Mouse (Mus musculus) 3T3-L1 (cell line): ENCODE measurements around the gene Irf3.
A peak's percentile ranks its signal among the peaks of the same experiment; 100 is the strongest.

Source experiments
- DNase-seq: peaks from one replicate; pipeline ENCODE4 v3.0.0-alpha.2; 2015; ENCODE audit warnings: low read depth, low spot score

Gene Irf3

GRCm38 (mm10) chr7:44997231-44997939 lies at the start of gene Irf3:
TSS of gene Irf3 (plus strand) at chr7:44997648.
- peak; percentile 97 for DNase-seq

GRCm38 (mm10) chr7:44949922-44950321 lies 47.5 kb upstream of the Irf3 start:
- no peak for DNase-seq

DNA sequence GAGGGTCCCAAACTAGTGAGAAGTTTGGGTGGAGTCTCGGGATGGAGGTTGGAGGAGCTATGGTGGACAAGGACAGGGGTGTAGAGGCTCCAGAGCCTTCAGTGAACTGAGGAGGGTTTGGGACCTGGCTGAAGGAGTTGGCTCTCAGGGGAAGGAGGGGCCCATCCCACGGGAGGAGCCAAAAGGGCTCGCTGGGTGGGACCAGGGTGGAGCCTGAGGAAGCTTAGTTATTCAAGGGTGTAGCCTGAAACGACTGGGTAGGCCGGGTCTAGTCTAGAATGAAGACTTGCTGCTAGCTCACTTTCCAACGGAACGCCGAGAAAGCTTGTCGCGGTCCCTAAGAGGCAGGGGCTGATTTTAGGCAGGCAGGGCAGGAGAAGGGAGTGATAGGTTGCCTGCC lies 45.5 kb upstream of the Irf3 start:
- peak; percentile 86 for DNase-seq

DNA sequence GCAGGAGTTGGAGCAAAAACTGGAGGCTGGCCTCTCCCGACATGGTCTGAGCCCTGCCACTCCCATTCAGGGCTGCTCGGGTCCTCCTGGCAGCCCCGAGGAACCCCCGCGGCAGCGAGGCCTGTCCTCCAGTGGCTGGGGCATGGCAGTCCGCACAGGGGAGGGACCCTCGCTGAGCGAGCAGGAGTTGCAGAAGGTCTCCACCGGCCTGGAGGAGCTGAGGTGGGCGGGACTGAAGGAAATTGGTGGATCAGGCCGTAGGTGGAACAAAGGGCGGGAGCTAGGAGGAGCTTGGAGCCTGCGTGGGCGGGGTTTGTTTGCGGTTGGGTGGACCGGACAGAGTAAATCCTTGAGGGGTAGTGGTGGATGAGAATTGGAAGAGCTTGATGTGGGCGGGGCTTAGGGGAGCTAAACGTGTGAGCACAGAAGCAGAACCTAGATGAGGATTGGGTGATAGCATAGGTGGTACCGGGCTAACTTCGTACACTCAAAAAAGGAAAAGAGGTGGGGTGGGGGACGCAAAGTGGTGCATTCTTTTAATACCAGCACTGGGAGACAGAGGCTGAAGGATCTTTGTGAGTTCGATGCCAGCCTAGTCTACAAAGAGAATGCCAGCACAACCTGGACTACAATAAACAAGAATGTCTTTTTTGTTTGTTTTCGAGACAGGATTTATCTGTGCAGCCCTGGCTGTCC lies 44.7 kb upstream of the Irf3 start:
- peak; percentile 97 for DNase-seq

DNA sequence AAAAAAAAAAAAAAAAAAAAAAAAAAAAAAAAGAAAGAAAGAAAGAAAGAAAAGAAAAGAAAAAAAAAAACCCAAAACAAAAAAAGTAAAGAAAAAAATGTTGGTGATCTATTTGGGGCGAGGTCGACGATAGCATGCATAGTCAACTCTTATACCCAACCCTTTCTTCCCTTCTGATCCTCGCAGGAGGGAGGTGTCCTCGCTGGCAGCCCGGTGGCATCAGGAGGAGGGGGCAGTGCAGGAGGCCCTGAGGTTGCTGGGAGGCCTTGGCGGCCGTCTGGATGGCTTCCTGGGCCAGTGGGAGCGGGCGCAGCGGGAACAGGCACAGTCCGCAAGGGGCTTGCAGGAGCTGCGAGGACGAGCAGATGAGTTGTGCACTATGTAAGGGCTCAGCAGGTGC lies 43.9 kb upstream of the Irf3 start:
- no peak for DNase-seq

GRCm38 (mm10) chr7:44954091-44954885 lies 43.2 kb upstream of the Irf3 start:
- peak; percentile 52 for DNase-seq

GRCm38 (mm10) chr7:44955628-44956027 lies 41.8 kb upstream of the Irf3 start:
- peak; percentile 44 for DNase-seq

DNA sequence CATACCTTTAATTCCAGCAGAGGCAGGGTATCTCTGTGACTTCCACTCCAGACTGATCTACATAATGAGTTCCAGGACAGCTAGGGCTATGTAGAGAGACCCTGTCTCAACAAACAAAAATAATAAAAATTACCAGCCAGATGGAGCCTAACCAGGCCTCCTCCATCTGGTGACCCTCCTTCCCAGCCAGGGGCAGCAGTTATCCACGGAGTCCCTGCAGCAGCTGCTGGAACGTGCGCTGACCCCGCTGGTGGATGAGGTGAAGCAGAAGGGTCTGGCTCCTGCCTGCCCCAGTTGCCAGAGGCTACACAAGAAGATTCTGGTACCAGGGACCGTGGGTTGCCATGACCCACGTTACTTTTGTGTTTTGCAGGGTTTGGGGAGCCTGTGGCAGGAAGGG lies 41.2 kb upstream of the Irf3 start:
- DNase-seq, result no peak

GRCm38 (mm10) chr7:44957183-44957835 lies 40.1 kb upstream of the Irf3 start:
- no peak for DNase-seq

GRCm38 (mm10) chr7:44958208-44958607 lies 39.2 kb upstream of the Irf3 start:
- peak; percentile 64 for DNase-seq

- no peak for DNase-seq
Observed at GRCm38 (mm10) chr7:44959281-44959680, 38.2 kb upstream of the Irf3 start.

DNA sequence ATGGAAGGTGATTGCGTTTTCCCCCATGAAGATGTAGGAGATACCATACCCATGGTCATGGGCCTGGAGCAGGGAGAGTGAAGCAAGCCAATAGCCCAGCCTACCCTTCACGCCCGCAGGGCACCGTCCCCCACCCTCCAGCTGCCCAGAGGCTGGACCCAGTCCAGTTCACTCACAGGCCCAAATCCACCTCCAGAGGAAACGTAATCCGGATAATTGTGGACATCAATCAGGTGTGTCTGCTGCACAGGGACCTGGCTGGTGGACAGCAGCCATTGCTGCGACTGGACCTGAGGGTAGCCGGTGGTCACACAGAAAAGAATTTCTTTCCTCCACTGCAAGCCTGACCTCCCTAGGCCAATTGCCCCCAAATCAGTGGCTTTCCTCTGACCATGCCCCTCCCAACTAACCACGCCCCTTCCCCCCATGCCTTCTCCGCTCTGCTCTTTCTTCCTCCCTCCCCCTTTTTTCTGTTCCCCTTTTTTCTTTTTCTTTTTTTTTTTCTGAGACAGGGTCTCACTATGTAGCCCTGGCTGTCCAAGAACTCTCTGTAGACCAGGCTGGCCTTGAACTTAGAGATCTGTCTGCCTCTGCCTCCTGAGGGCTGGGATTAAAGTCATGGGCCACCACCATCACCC lies 37.5 kb upstream of the Irf3 start:
- DNase-seq, result no peak

GRCm38 (mm10) chr7:44960512-44960910 lies 36.9 kb upstream of the Irf3 start:
- DNase-seq, result no peak

DNA sequence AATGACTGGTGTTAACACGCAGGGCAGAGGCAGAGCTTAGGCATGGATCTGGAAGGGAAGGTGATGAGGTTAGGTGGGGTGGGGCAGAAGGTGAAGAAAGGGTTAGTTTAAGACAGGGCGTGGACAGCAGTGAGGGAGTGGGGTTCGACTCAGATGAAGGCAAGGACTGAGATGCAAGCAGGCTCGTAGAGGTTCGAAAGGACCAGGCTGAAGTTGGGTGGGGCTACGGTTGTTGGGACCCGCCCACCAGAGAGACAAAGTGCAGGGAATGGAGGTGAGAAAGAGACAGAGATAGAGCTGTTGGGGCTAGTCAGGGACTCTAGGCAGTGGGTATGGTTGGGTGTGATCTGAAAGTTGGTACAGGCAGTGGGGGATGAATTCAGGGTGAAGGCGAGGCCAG lies 35.1 kb upstream of the Irf3 start:
- no peak for DNase-seq

GRCm38 (mm10) chr7:44962831-44963230 lies 34.6 kb upstream of the Irf3 start:
- DNase-seq, result no peak

GRCm38 (mm10) chr7:44964990-44965389 lies 32.5 kb upstream of the Irf3 start:
- no peak for DNase-seq

DNA sequence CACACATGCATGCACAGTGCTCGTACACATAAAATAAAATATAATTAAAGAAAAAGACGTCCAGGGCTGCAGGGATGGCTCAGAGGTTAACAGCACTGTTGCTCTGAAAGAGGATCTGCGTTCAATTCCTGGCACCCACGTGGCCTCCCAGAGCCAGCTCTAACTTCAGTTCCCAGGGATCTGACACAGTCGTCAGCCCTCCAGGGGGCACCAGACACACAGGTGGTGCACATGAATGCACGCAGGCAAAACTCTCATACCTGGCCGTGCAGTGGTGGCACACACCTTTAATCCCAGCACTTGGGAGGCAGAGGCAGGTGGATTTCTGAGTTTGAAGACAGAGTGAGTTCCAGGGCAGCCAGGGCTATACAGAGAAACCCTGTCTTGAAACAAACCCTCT lies 31.5 kb upstream of the Irf3 start:
- no peak for DNase-seq

- DNase-seq, result no peak
Observed at GRCm38 (mm10) chr7:44966638-44967037, 30.8 kb upstream of the Irf3 start.

DNA sequence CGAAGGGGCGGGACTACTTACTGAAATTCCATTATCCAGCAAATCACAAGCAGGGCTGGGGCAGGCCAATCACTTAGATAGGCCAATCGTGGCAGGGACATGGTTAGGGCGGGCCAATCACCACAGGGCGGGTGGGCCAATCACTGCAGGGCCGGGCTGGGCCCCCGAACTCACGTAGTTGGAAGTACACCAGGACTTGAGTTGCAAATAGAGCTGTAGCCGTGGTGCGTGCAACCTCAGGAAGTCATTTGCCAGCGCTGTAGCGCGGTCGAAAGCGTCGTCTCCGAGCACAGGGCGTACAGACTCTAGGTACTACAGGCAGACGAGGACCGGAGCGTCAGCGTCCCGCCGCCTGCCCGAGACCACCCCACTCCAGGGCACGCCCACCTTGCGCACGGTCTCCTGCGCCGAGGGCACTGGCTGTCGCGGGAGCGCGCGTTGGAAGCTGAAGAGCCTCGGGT lies 27.2 kb upstream of the Irf3 start:
- DNase-seq, result no peak

DNA sequence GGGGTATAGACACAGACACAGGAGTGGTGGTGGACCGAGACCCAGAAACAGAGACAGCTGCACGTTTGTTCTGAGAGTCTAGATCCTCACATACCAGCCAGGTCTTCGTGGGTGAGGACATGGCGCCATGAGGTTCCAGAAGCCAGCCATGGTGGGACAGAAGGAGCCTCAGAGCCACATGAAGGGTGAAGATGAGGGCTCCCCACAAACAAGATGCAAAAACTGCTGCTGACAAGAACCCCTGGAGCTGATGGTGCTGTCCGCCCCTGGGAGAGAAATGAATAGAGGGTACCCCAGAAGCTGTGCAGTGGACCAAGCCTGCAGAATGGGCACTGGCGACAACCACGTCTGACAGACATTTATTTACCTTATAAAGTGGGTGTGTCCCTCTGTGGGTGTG lies 26.3 kb upstream of the Irf3 start:
- no peak for DNase-seq

DNA sequence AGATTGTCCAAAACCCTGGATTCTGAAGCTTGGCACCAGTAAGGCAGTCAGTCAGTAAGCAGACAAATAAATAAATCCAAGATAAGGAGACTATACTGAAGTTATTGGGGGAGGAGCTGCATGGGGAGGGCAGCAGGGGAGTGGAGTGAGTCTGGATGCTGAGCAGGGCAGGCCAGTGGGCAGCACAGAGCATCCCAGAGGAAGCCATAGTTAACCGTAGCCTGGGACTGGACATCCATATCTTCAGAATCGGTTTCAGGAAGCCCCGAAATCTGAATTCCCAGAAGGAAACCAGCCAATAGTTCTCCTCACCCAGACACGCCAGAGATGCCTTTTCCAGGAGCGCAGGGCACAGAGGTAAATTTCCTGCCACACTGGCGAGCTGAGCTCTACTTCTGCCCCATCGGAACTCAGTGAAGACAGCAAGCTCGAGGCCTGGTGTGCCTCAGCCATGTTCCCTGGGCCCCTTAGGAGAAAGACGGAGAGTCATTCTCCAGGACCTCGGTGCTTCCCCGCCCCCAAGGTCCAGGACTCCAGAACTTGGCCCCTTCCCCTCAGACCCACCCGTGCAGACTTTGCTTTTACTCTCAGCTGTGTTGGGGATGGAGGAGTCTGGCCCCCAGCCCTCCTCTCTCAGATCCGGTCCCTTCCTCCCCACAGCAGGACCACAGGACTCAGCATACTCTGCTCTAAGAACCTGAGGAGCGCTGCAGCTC lies 23.9 kb upstream of the Irf3 start:
- peak; percentile 5 for DNase-seq
